Mouse (Mus musculus): ENCODE results near the gene Dgkz.

GRCm38 (mm10) chr2:91931328-91932159, 44.1 kb downstream of the Dgkz start:
- TF ChIP-seq CTCF (IDR thresholded peaks at IDR 0.05; ENCODE audit: low read depth, low read length), result no peak
- no peak for TF ChIP-seq POLR2A (IDR thresholded peaks at IDR 0.05; ENCODE audit: borderline replicate concordance, low read depth, low read length)
